Comparison of ENCODE assay signal across 28 mouse cellular contexts in the genomic region with DNA sequence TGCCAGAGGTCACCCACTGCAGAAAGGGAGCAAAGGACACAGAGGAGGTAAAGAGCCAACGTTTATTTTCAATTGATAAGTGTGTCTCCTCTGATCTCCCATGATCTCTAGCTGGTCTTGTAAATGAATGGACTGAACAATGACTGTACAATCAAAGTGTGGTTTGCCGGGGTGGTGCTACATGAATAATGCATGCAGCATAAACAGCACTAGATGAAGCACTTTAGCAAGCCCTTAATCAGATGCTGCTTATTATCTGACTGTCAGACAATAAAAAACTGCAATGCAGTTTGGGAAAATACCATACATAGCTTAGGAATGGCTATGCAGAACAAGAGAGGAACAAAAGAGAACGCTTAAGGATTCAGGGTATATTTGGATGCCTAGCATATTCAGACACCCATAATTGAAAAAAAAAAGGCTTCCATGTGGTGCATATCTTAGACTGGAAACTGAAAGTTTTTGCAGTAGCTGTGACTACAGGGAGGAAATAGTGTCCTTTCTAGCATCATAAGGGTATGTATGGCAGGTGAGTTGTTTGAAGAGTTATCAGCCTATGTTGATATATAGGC. TPM values are rescaled to one million over a fixed set of nuclear protein-coding genes. Genes with fewer than 3 reads are reported as not detected.
A peak's percentile ranks its signal among the peaks of the same experiment; 100 is the strongest.
DNase-seq lines count a peak whose midpoint lies in the region; ATAC-seq and TF ChIP-seq lines count a peak whose summit lies in the region.
"Had no signal": no experiment of that assay in that cellular context is flagged by ENCODE, and none has a peak within 500 bp of the region (broad histone marks: within the 10 kb centered on the region; RNA-seq: fewer than 3 reads in every experiment).

No protein-coding gene starts in this region.

- H3K36me3 ChIP-seq in midbrain, embryonic 12.5 days: no peaks in the 10 kb centered on the region
- no peaks in the 10 kb centered on the region for H3K36me3 ChIP-seq in midbrain, postnatal 0 days (ENCODE audit: insufficient read depth, low read length)
- H3K36me3 ChIP-seq: G1E; heart, embryonic 10.5 days had no signal

- H3K27ac ChIP-seq in midbrain, embryonic 12.5 days (replicated peaks): no peak overlapping the region
- no peak overlapping the region for H3K27ac ChIP-seq in midbrain, postnatal 0 days (ENCODE audit: low read depth, low read length)
- H3K27ac ChIP-seq: heart, embryonic 10.5 days had no signal

- H3K27me3 ChIP-seq in midbrain, embryonic 12.5 days: no peaks in the 10 kb centered on the region
- H3K27me3 ChIP-seq in midbrain, postnatal 0 days (ENCODE audit: insufficient read depth, low read length): no peaks in the 10 kb centered on the region

- no peak for TF ChIP-seq CTCF in midbrain, postnatal 0 days (IDR thresholded peaks at IDR 0.05)

- WGBS in midbrain, embryonic 12.5 days: 26% methylated on average over 3 of the region's 3 CpGs
- WGBS in midbrain, postnatal 0 days: 22% methylated on average over 3 of the region's 3 CpGs

- no peak overlapping the region for H3K4me3 ChIP-seq in midbrain, embryonic 12.5 days
- H3K4me3 ChIP-seq in midbrain, postnatal 0 days (ENCODE audit: low read depth, low read length): no peak overlapping the region
- H3K4me3 ChIP-seq: erythroblast, embryonic 14.5 days; heart, embryonic 10.5 days had no signal

- intact Hi-C loops in left cerebral cortex, postnatal 14 days (cut with DNase I): no loop called here

- H3K9ac ChIP-seq in midbrain, embryonic 12.5 days (replicated peaks): no peak overlapping the region
- no peak overlapping the region for H3K9ac ChIP-seq in midbrain, postnatal 0 days (replicated peaks; ENCODE audit: low read length, poor library complexity, severe bottlenecking)
- H3K9ac ChIP-seq: liver, postnatal 0 days had no signal

- H3K4me2 ChIP-seq in midbrain, embryonic 12.5 days (replicated peaks): no peak overlapping the region
- H3K4me2 ChIP-seq in midbrain, postnatal 0 days (ENCODE audit: low read depth, low read length, poor library complexity, severe bottlenecking): no peak overlapping the region

- peaks cover 7% of the 10 kb centered on the region; the same call in 1 of the 2 replicates for H3K4me1 ChIP-seq in midbrain, embryonic 12.5 days
- H3K4me1 ChIP-seq in midbrain, postnatal 0 days (ENCODE audit: insufficient read depth, low read length): no peaks in the 10 kb centered on the region
- H3K4me1 ChIP-seq: heart, embryonic 10.5 days had no signal

- peak; percentile 3 for DNase-seq in embryo, embryonic 10 days (ENCODE audit: low spot score)
- no peak for DNase-seq in embryo, embryonic 9.5 days (ENCODE audit: extremely low spot score)
- DNase-seq in midbrain, postnatal 0 days (ENCODE audit: low spot score): no peak
- peak; percentile 4 for DNase-seq in mesoderm, embryonic 11.5 days (ENCODE audit: low read depth, low spot score)
- no peak for DNase-seq in left cerebral cortex, postnatal 14 days (ENCODE audit: low spot score in 2 of 2)
- no peak for DNase-seq in urinary bladder, postnatal 25 days (ENCODE audit: low spot score)
- DNase-seq in lung, postnatal 36 days: no peak
- DNase-seq: cerebellum, postnatal 14 days; heart, postnatal 10 days; kidney, adult 8-10 months; kidney, postnatal 36 days; layer of hippocampus, adult 9-11 months; liver, postnatal 0 days; lung, postnatal 14 days; thymus, adult 18-20 months had no signal

- H3K9me3 ChIP-seq in midbrain, embryonic 12.5 days: no peaks in the 10 kb centered on the region
- no peaks in the 10 kb centered on the region for H3K9me3 ChIP-seq in midbrain, postnatal 0 days (ENCODE audit: low read length)
- H3K9me3 ChIP-seq: G1E; heart, embryonic 10.5 days had no signal

- ATAC-seq in midbrain, embryonic 12.5 days (ENCODE audit: low FRiP score, low read depth): peak; percentile 85
- no peak for ATAC-seq in midbrain, postnatal 0 days (ENCODE audit: low FRiP score)
- ATAC-seq: CD4-positive, CD25-positive, alpha-beta regulatory T cell, adult 4 months; inflammation-experienced regulatory T-cells, adult 6 months; liver, postnatal 0 days had no signal

RNA-seq across cellular contexts. Expression of gene Cntnap5c, which starts 30.1 kb away (rescaled TPM):
- 0.77 and 0.92 TPM in 2 replicates for polyA plus RNA-seq in midbrain, embryonic 12.5 days (2016; fragmentation: Nextera tagmentation; extraction: Ambion mirVana)
- total RNA-seq in midbrain, postnatal 0 days (2014; rRNA removed): 9.6 and 11.0 TPM in 2 replicates
- 2.0 and 2.3 TPM in 2 replicates for polyA plus RNA-seq in midbrain, postnatal 0 days (2015; fragmentation: Nextera tagmentation; extraction: Ambion mirVana)
- total RNA-seq in left cerebral cortex, postnatal 14 days (2021): 1 to 10 TPM; 6.5 to 7.9 TPM
- total RNA-seq: adrenal gland, postnatal 4 days; G1E; gastrocnemius, postnatal 4 days; heart, postnatal 10 days; megakaryocyte-erythroid progenitor cell, adult 5-6 weeks; neutrophil, adult 5-6 weeks had no signal
- polyA plus RNA-seq: CD4-positive, CD25-positive, alpha-beta regulatory T cell, adult 4 months; embryonic facial prominence, embryonic 11.5 days; erythroblast, embryonic 14.5 days; G1E; heart, embryonic 10.5 days; inflammation-experienced regulatory T-cells, adult 6 months; limb, embryonic 14.5 days; liver, postnatal 0 days; small intestine, adult 2 months had no signal

RNA-seq across cellular contexts. Expression of gene Gm21834, which starts 57.5 kb away (rescaled TPM):
- not detected in 2 replicates for polyA plus RNA-seq in midbrain, embryonic 12.5 days (2016; fragmentation: Nextera tagmentation; extraction: Ambion mirVana)
- total RNA-seq in midbrain, postnatal 0 days (2014; rRNA removed): not detected in 2 replicates
- polyA plus RNA-seq in midbrain, postnatal 0 days (2015; fragmentation: Nextera tagmentation; extraction: Ambion mirVana): not detected in 2 replicates
- not detected for total RNA-seq in left cerebral cortex, postnatal 14 days (2021)
- total RNA-seq: adrenal gland, postnatal 4 days; gastrocnemius, postnatal 4 days; heart, postnatal 10 days; megakaryocyte-erythroid progenitor cell, adult 5-6 weeks; neutrophil, adult 5-6 weeks had no signal
- polyA plus RNA-seq: CD4-positive, CD25-positive, alpha-beta regulatory T cell, adult 4 months; embryonic facial prominence, embryonic 11.5 days; erythroblast, embryonic 14.5 days; G1E; heart, embryonic 10.5 days; inflammation-experienced regulatory T-cells, adult 6 months; limb, embryonic 14.5 days; liver, postnatal 0 days; small intestine, adult 2 months had no signal

Comparison
In these comparisons a context has a peak if more than half of its experiments do, and no peak if none do; other contexts are left out.
1. DNase-seq: peak in embryo, embryonic 10 days (single experiment) and mesoderm, embryonic 11.5 days (single experiment); none in embryo, embryonic 9.5 days (single experiment), midbrain, postnatal 0 days (single experiment), left cerebral cortex, postnatal 14 days (0 of 2), urinary bladder, postnatal 25 days (single experiment) and lung, postnatal 36 days (single experiment).